Mouse (Mus musculus) forebrain, postnatal 0 days (tissue): Measurements from ENCODE around the gene 4931414P19Rik. TPM values are rescaled to one million over a fixed set of nuclear protein-coding genes. Genes with fewer than 3 reads are reported as not detected.

Experiments
- ATAC-seq: fragments of 200-750 bp; cut with Nextera tagmentation; 2 replicates; pipeline ENCODE4 v1.8.0; 2017; ENCODE audit warnings: mild to moderate bottlenecking, moderate library complexity
- DNase-seq: peaks from one replicate; pipeline ENCODE4 v3.0.0-alpha.2; 2015
- H3K27ac ChIP-seq: fragments of 300-500 bp; sonication (generic); 2 replicates; pipeline ENCODE4 v1.5.1; 2014; ENCODE audit warnings: low read depth, mild to moderate bottlenecking, antibody characterized with exemption, low read length, moderate library complexity, mixed read lengths
- H3K27me3 ChIP-seq: fragments of 300-500 bp; sonication (generic); 2 replicates; pipeline ENCODE4 v1.6.1; 2014; ENCODE audit warnings: mild to moderate bottlenecking, low read length, mixed read lengths; ENCODE audit not compliant: insufficient read depth
- H3K36me3 ChIP-seq: fragments of 300-500 bp; sonication (generic); 2 replicates; pipeline ENCODE4 v1.6.1; 2014; ENCODE audit warnings: mild to moderate bottlenecking, moderate library complexity; ENCODE audit not compliant: insufficient read depth
- H3K4me1 ChIP-seq: fragments of 300-500 bp; sonication (generic); 2 replicates; pipeline ENCODE4 v1.6.1; 2014; ENCODE audit warnings: antibody characterized with exemption; ENCODE audit not compliant: insufficient read depth
- H3K4me2 ChIP-seq: fragments of 300-500 bp; sonication (generic); 2 replicates; pipeline ENCODE4 v1.6.1; 2014; ENCODE audit warnings: low read depth, mild to moderate bottlenecking, moderate library complexity
- H3K4me3 ChIP-seq: fragments of 300-500 bp; sonication (generic); 2 replicates; pipeline ENCODE4 v1.5.1; 2014; ENCODE audit warnings: low read depth, low read length, mixed read lengths
- H3K9ac ChIP-seq: fragments of 300-500 bp; sonication (generic); 2 replicates; pipeline ENCODE4 v1.6.1; 2014; ENCODE audit warnings: mild to moderate bottlenecking
- H3K9me3 ChIP-seq: fragments of 300-500 bp; sonication (generic); 2 replicates; pipeline ENCODE4 v1.6.1; 2016; ENCODE audit warnings: low read length
- CTCF ChIP-seq: sonication (generic); IDR thresholded peaks from 2 replicates; pipeline ENCODE4 v1.5.1; 2016; ENCODE audit warnings: antibody characterized with exemption, control low read depth, low read depth
- WGBS: fragments of 180-500 bp; shearing (Covaris S2); extraction: QIAGEN DNeasy Blood & Tissue Kit; methylation state at CpG from one replicate; pipeline ENCODE4 v1.1.7; 2014; 5-methylcytosine and 5-hydroxymethylcytosine counted together
- polyA plus RNA-seq: library from polyadenylated mRNA; unstranded; fragments of >200 nt; fragmentation: Nextera tagmentation; extraction: Ambion mirVana; gene quantifications from 2 replicates; pipeline ENCODE4 v1.2.1, GENCODE M21; 2015
- total RNA-seq: library from RNA; depleted of rRNA; stranded (reverse); fragments of >200 nt; gene quantifications from 2 replicates; pipeline ENCODE4 v1.2.3, GENCODE M21; 2014; rRNA removed

4931414P19Rik gene
- total RNA-seq (6.5 and 12.8 TPM in 2 replicates), polyA plus RNA-seq (2.2 and 3.1 TPM in 2 replicates)

DNA sequence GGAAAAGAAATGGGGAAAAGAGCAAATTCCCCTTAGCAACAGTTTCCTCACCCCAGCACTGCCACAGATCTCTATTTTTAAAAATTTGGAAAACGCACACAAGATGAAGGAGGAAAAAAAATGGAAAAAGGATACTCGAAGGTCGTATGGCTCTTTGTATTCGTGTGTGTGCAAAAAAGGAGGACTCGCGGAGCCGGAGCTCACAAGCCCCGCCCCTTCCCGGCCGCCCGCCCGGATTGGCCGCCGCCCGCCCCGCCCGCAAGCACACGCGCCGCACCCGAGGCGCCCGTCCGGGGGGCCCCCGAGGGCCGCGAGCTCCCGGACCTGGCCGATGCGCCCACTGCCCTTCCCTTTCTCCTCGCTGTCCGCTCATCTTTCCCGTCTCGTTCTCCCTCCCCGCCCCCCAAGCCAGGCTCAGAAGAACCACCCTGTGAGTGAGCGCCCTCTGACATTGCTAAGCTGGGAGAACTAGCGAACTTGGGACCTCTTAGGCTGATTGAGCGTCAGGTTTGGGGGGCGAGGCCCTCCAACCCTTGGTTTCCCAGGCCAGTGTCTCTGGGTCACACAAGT lies at the start of gene 4931414P19Rik:
TSS of gene 4931414P19Rik (minus strand) at position 242 of the 570 bp plus-strand sequence.
- peak; percentile 17 for ATAC-seq
- 2% methylated on average over 36 of the region's 39 CpGs for WGBS
- H3K4me3 ChIP-seq, result peak within 1 kb of the TSS; percentile 46

GRCm38 (mm10) chr14:54653496-54653895 lies 47.7 kb upstream of the 4931414P19Rik start:
- TF ChIP-seq CTCF, result peak; percentile 10; the same call in 1 of the 2 replicates
- Histone ChIP-seq H3K27ac (peak overlapping the region; percentile 93), H3K27me3 (no peaks in the 10 kb centered on the region), H3K4me3 (peak overlapping the region; percentile 87), H3K4me1 (peaks cover 16% of the 10 kb centered on the region), H3K36me3 (peaks cover 50% of the 10 kb centered on the region), H3K9ac (peak overlapping the region; percentile 85), H3K4me2 (peak overlapping the region; percentile 67), H3K9me3 (no peaks in the 10 kb centered on the region)
- WGBS, result 0% methylated on average over 12 of the region's 12 CpGs
- ATAC-seq (peak; percentile 92), DNase-seq (peak; percentile 89)

More for the DNA sequence above, at the start of gene 4931414P19Rik:
- Histone ChIP-seq H3K9me3 (no peaks in the 10 kb centered on the region), H3K36me3 (no peaks in the 10 kb centered on the region), H3K4me2 (peak within 1 kb of the TSS; percentile 65), H3K27me3 (no peaks in the 10 kb centered on the region), H3K9ac (peak within 1 kb of the TSS; percentile 46), H3K4me1 (peaks cover 16% of the 10 kb centered on the region; the same call in 1 of the 2 replicates), H3K27ac (peak within 1 kb of the TSS; percentile 70)
- DNase-seq, result peak; percentile 82
- no peak for TF ChIP-seq CTCF

DNA sequence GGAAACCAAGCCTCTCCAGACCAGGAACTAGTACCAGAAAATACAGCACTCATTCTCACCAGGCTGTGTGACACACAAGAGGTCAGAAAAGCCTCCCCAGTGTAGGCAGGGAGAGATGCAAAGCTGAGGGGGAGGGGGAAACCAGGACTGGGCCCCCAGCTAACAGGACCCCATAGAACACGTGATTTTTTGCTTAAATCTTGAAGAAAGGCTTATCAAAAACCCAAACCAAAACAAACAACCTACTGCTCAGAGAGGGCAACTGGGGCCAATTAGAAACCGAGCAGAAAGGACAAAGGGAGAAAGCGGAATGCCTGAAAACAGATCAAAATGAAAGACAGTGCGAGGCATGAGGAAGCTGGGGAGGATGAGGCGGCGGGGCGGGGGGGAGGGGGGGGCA lies 47.0 kb upstream of the 4931414P19Rik start:
- H3K4me1 ChIP-seq, result peaks cover 16% of the 10 kb centered on the region
- no peak for TF ChIP-seq CTCF
- no peaks in the 10 kb centered on the region for H3K27me3 ChIP-seq
- DNase-seq, result peak; percentile 19
- H3K36me3 ChIP-seq, result peaks cover 50% of the 10 kb centered on the region
- no peaks in the 10 kb centered on the region for H3K9me3 ChIP-seq
- WGBS, result 3% methylated on average over 7 of the region's 7 CpGs
- peak overlapping the region; percentile 67 for H3K4me2 ChIP-seq
- peak overlapping the region; percentile 85 for H3K9ac ChIP-seq
- peak overlapping the region; percentile 87 for H3K4me3 ChIP-seq
- ATAC-seq, result peak; percentile 23; the same call in 1 of the 2 replicates
- peak overlapping the region; percentile 93 for H3K27ac ChIP-seq

GRCm38 (mm10) chr14:54651556-54651955 lies 45.8 kb upstream of the 4931414P19Rik start:
- DNase-seq, result no peak
- WGBS, result 74% methylated on average over 4 of the region's 4 CpGs
- Histone ChIP-seq H3K9me3 (no peaks in the 10 kb centered on the region), H3K9ac (no peak overlapping the region), H3K4me3 (no peak overlapping the region), H3K4me1 (peaks cover 16% of the 10 kb centered on the region), H3K27me3 (no peaks in the 10 kb centered on the region), H3K4me2 (peak overlapping the region; percentile 67; the same call in 1 of the 2 replicates), H3K27ac (no peak overlapping the region), H3K36me3 (peaks cover 53% of the 10 kb centered on the region)
- ATAC-seq, result no peak
- no peak for TF ChIP-seq CTCF

DNA sequence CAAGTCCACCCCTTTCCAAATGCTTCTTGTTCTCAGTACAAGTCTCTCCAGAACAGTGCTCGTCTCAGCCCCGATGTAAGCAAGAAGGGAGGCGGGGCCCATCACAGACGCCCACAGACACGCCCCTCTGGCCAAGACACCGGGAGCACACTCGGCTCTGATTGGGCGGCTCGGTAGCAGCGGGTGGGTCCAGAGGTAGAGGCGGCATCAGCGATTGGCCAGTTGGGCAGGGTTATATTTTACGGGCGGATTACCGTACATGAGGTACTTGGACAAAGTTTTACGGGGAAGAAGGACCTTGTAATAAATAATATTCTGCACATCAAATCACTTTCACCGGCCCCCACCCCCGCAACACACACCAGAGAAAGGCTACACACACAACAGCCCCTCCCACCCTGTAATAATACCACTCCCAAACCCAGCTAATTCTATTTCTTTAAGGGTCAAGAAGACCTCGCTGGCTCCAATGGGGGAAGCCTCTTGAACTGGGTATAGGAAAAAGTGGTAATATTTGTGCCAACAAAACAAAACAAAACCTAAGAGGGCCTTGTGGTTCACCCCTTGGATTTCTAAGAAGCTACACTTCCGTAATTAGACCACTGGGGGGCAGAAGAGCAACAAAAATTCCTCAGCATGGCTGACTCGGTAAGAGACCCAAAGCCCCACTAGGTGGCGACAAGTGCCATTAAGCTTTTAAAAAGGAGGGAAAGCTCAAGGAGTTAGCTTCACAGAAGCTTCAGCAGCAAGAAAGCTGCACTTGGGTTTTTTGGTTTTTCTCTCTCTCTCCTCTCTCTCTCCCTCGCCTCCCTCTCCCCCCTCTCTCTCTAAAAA lies 45.0 kb upstream of the 4931414P19Rik start:
- Histone ChIP-seq H3K4me3 (no peak overlapping the region), H3K9ac (no peak overlapping the region), H3K4me1 (peaks cover 16% of the 10 kb centered on the region), H3K4me2 (no peak overlapping the region), H3K9me3 (no peaks in the 10 kb centered on the region), H3K27me3 (no peaks in the 10 kb centered on the region), H3K36me3 (peaks cover 54% of the 10 kb centered on the region), H3K27ac (no peak overlapping the region)
- ATAC-seq, result peak; percentile 72
- peak; percentile 96 for TF ChIP-seq CTCF
- DNase-seq, result peak; percentile 95
- 60% methylated on average over 23 of the region's 23 CpGs for WGBS

GRCm38 (mm10) chr14:54647900-54648299 lies 42.1 kb upstream of the 4931414P19Rik start:
- no peak for TF ChIP-seq CTCF
- WGBS, result 70% methylated on average over 4 of the region's 4 CpGs

More at GRCm38 (mm10) chr14:54647900-54648299, 42.1 kb upstream of the 4931414P19Rik start:
- no peak for ATAC-seq
- no peak overlapping the region for H3K4me3 ChIP-seq
- no peaks in the 10 kb centered on the region for H3K27me3 ChIP-seq
- no peak overlapping the region for H3K4me2 ChIP-seq
- DNase-seq, result no peak
- H3K9me3 ChIP-seq, result no peaks in the 10 kb centered on the region
- H3K36me3 ChIP-seq, result peaks cover 78% of the 10 kb centered on the region
- no peak overlapping the region for H3K27ac ChIP-seq
- peaks cover 14% of the 10 kb centered on the region for H3K4me1 ChIP-seq
- no peak overlapping the region for H3K9ac ChIP-seq
